Mouse (Mus musculus) ES-E14 (cell line): Measurements from ENCODE around the gene Clpp.

Experiments
- CHD2 ChIP-seq: IDR thresholded peaks from 2 replicates; pipeline ENCODE4 v1.6.1; 2014; ENCODE audit warnings: mild to moderate bottlenecking, low read depth, low read length, inconsistent platforms
- HCFC1 ChIP-seq: IDR thresholded peaks from 2 replicates; pipeline ENCODE4 v1.6.1; 2012; ENCODE audit warnings: low read length, inconsistent platforms, borderline replicate concordance; ENCODE audit not compliant: insufficient read depth
- ZC3H11A ChIP-seq: IDR thresholded peaks from 2 replicates; pipeline ENCODE4 v1.6.1; 2012; ENCODE audit warnings: low read depth, mild to moderate bottlenecking, inconsistent platforms, low read length, borderline replicate concordance

DNA sequence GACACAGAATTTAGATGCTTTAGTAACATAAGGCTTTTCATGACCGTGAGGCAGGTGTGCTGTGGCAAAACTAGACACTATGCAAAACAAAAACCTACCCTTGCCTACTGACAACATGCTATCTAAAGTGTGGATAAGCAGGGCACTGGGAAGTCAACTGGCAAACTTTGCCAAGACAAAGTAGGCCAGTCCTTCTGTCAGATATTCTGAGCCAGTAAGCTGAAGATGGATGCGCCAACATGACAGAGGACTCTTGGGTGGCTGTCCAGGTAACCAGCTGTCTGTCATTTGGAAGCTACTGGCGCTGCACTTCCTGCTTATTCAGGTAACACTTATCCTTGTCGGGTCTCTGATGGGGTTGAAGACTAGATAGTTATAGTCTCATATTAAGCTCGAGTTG, 20.0 kb upstream of the Clpp start:
- TF ChIP-seq ZC3H11A (no peak), CHD2 (no peak), HCFC1 (no peak)
